Comparison of ENCODE assay signal across 9 mouse cellular contexts in the genomic region with DNA sequence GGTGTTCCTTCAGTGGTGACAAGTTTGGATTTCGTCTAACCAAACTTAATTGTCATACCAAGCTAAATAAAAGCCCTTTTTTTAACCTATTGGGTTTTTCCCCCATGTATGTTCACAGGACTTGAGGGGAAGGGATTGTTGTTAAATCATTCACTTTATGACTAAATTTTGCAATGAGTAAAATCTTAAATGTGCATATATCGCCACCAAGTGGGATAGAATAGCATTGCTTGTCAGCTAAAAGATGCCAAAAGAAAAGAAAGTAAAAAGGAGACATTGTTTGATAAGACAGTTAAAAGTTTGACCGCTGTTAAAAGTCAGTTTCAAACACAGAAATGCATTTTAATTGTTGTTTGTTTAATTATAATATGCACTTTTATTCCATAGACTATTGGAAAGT.
DNase-seq lines count a peak whose midpoint lies in the region; ATAC-seq lines count a peak whose summit lies in the region.
"Had no signal": no experiment of that assay in that cellular context is flagged by ENCODE, and none has a peak within 500 bp of the region (broad histone marks: within the 10 kb centered on the region; RNA-seq: fewer than 3 reads in every experiment).

No protein-coding gene starts in this region.

- no peak overlapping the region for H3K9ac ChIP-seq in kidney, embryonic 14.5 days (ENCODE audit: low read depth, low read length)
- H3K9ac ChIP-seq: embryonic facial prominence, embryonic 13.5 days had no signal

- H3K27ac ChIP-seq in kidney, embryonic 14.5 days (ENCODE audit: low read depth, low read length) = no peak overlapping the region
- H3K27ac ChIP-seq: embryonic facial prominence, embryonic 13.5 days had no signal

- 76% methylated on average over 3 of the region's 3 CpGs for WGBS in kidney, embryonic 14.5 days

- H3K4me3 ChIP-seq in kidney, embryonic 14.5 days (ENCODE audit: low read length) = no peak overlapping the region
- H3K4me3 ChIP-seq: embryonic facial prominence, embryonic 13.5 days had no signal

- no peaks in the 10 kb centered on the region for H3K9me3 ChIP-seq in kidney, embryonic 14.5 days (ENCODE audit: control insufficient read depth, low read length)
- H3K9me3 ChIP-seq: embryonic facial prominence, embryonic 13.5 days had no signal

- no peak overlapping the region for H3K4me2 ChIP-seq in kidney, embryonic 14.5 days (replicated peaks; ENCODE audit: low read depth, low read length)
- H3K4me2 ChIP-seq: embryonic facial prominence, embryonic 13.5 days had no signal

- H3K36me3 ChIP-seq in kidney, embryonic 14.5 days (ENCODE audit: control insufficient read depth, insufficient read depth, low read length) = peaks cover 16% of the 10 kb centered on the region

- no peak for ATAC-seq in kidney, embryonic 14.5 days (ENCODE audit: low FRiP score, low TSS enrichment)

- no peaks in the 10 kb centered on the region for H3K27me3 ChIP-seq in kidney, embryonic 14.5 days (ENCODE audit: control insufficient read depth, insufficient read depth, low read length)
- H3K27me3 ChIP-seq: embryonic facial prominence, embryonic 13.5 days had no signal

- DNase-seq in cerebellum, adult 8-10 months = peak; percentile 13
- no peak for DNase-seq in cerebellum, adult 11-12 months
- DNase-seq in kidney, postnatal 10 days = peak; percentile 35
- DNase-seq in B cell, adult 2 months = peak; percentile 10 to 27
- DNase-seq in induced T-regulatory cell, adult 2 months (ENCODE audit: low read depth) = peak; percentile 72
- no peak for DNase-seq in ovary, postnatal 10 days (ENCODE audit: low spot score)
- no peak for DNase-seq in right cerebral cortex, postnatal 36 days (ENCODE audit: low spot score in 2 of 2)

- no peaks in the 10 kb centered on the region for H3K4me1 ChIP-seq in kidney, embryonic 14.5 days (ENCODE audit: control insufficient read depth, insufficient read depth, low read length)
- H3K4me1 ChIP-seq: embryonic facial prominence, embryonic 13.5 days had no signal

Comparison
In these comparisons a context has a peak if more than half of its experiments do, and no peak if none do; other contexts are left out.
1. DNase-seq: peak in cerebellum, adult 8-10 months (single experiment), kidney, postnatal 10 days (single experiment), B cell, adult 2 months (2 of 2) and induced T-regulatory cell, adult 2 months (single experiment); none in cerebellum, adult 11-12 months (single experiment), ovary, postnatal 10 days (single experiment) and right cerebral cortex, postnatal 36 days (0 of 2).